Mouse (Mus musculus): ENCODE measurements around the gene Mapt.
"Not testable (repeated sequence)": the region's sequence is repeated elsewhere in the genome, so short reads cannot be mapped to it uniquely, and the experiment has no call there.

Mapt gene

DNA sequence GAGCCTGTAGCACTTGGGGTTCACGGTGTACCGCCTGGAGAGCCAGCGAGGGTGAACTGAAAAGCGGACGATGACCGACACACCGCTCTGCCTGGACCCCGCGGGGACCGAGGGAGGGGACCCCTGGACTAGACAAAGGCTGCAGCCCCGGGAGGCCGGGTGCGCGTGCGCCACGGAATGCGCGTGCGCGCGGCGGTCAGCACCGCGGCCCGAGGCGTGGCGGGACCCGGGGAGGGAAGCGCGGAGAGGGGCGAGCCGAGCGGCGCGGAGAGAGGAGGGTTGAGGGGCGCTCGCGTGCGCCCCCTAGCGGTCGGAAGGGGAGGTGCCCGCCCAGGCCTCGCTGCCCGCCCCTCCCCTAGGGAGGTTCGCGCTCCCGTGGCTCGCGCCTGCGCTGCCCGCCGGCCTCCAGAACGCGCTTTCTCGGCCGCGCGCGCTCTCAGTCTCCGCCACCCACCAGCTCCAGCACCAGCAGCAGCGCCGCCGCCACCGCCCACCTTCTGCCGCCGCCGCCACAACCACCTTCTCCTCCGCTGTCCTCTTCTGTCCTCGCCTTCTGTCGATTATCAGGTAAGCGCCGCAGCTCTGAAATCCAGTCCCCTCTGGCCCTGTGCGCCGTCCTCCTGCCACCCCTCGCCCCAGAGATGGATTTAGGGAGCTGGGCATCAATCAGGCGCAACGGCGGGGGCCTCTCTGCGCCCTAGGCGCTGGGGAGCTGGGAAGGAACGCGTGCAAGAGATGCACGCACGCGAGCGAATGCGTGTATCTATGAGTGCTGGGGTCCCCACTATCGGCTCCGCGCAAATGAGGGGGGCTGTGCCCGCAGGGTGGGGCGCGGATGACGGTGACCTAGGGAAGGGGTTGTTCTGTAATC lies at the start of gene Mapt:
TSS of gene Mapt (plus strand) at position 350 of the 871 bp plus-strand sequence.
- peak; percentile 79 to 81 for DNase-seq (ENCODE audit: low spot score in 2 of 2)

DNA sequence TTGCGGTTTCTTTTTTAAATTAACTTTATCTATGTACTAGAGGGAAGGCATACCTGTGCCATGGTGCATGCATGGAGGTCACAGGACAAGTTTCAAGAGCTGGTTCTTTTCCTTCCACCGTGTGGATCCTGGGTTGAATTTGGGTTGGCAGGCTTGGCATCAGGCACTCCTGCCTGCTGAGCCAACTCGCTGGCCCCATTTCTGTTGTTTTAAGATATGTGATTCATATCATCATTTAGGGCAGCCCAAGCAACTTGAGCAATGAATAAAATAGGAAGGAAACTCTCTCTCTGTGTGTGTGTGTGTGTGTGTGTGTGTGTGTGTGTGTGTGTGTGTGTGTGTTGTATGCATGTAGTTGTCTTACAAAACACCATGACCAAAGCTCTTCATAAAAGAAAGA lies 49.0 kb upstream of the Mapt start:
- no peak for DNase-seq (ENCODE audit: low spot score in 2 of 2)

DNA sequence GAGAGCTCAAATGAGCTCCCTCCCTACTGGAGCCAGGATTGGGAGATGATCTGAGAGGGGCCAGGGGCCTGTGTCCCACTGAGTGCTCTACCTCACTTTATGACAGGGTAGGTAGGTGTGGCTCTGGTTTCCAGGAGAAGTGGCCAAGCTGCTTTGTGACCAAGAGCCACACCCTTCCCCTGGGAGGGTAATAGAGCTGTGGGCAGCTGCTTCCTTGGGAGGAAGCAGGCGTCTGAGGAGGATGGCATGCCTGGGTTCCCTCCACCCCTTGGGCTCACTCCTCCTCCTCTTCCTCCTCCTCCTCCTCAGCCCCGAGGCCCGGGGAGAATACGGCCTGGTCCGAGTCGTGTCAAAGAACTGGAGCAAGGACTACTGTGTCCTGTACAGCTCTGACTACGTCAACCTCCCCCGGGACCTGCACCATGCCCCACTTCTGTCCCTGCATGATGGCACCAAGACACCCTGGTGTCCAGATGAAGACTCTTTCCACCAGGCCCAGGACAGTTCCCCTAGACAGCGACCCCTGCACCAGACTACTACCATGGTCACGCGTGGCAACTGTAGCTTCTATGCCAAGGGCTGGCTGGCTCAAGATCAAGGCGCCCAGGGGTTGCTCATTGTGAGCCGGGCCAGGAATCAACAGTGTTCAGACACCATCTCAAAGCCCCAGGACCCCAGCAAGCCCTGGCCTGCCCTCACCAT lies 44.9 kb upstream of the Mapt start, which contains the start of gene Sppl2c:
TSS of gene Sppl2c (plus strand) at position 193 of the 702 bp plus-strand sequence.
- DNase-seq (ENCODE audit: low spot score in 2 of 2), result no peak

DNA sequence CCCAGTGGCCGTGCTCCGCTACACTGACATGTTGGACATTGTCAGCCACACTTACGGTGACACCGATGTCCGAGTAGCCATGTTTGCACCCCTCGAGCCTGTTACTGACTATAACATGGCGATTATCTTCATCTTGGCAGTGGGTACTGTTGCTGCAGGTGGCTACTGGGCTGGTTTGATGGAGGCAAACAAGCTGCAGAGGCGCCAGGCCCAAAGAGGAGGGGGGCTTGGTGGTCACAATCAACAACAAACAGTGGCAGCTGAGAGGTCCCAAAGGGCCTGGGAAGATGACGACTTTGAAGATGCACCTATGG lies 44.4 kb upstream of the Mapt start:
- no peak for DNase-seq (ENCODE audit: low spot score in 2 of 2)

DNA sequence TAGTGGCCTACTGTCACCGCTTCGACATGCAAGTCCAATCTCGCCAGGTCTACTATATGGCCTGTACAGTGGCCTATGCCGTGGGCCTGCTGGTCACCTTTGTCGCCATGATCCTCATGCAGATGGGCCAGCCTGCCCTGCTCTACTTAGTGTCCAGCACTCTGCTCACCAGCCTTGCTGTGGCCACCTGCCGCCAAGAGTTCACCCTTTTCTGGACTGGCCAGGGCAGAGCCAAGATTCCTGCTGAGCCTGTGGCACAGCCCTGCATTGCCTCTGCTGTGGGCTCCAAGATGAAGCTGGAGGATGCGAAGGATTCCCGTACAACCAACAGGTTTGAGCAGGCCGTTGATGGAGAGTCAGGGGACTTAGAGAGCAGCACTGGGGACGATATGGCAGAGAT lies 43.4 kb upstream of the Mapt start:
- DNase-seq (ENCODE audit: low spot score in 2 of 2), result no peak

DNA sequence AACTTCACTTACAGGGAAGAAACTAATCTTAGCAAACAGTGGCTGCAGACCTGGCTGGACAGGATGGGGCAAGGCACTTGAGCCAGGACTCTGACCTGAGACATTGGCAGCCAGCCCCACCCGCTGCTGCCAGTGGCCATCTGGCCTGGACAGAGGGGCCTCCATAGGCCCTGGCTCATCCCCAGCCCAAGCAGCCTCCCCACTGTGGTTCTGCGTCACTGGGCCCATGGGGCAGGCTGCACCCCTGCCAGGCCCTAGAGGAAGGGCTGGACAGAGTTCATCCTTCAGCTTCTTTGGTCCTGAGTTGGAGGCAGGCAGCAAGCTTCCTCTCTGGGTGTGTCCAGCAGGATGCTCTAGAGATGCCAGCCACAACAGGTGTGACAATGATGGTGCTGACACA lies 41.2 kb upstream of the Mapt start:
- DNase-seq (ENCODE audit: low spot score in 2 of 2), result no peak

DNA sequence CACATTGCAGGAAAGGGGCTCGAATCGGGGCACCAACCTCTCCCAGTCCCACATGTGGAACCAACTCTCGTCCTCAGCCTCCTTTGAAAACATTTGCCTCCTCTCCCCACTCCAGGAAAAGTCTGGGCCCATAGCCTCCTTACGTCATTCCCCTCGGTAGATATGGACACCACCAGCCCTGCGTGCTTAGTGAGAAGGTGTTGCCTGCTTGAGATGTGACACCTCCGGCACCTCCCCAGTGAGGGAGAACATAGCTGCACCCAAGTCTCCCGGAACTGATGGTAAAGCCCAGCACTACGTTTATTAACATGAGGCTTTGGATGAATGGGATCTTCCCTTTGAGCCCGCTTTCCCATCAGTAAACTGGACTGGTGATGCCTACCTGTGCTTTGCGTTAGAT lies 35.8 kb upstream of the Mapt start:
- DNase-seq (ENCODE audit: low spot score in 2 of 2), result no peak

DNA sequence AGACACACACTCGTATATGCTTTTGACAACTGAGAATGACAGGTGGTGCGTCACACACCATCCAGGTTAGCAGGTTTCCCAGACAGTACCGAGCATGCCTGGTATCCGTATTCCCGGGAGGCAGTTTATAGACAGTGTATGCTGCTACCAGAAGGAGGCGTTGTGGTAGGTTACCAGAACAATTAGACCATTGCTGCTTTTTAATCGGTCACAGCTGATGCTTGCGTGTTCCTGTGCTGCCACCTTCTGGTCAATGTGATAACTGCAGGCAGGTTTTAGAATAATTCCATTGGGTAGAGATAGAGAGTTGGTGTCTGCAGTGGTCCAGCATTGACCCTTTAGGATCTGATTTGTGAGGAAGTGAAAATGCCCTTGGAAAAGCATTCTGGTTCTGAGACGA lies 35.4 kb upstream of the Mapt start:
- peak; percentile 64 to 66 for DNase-seq (ENCODE audit: low spot score in 2 of 2)

DNA sequence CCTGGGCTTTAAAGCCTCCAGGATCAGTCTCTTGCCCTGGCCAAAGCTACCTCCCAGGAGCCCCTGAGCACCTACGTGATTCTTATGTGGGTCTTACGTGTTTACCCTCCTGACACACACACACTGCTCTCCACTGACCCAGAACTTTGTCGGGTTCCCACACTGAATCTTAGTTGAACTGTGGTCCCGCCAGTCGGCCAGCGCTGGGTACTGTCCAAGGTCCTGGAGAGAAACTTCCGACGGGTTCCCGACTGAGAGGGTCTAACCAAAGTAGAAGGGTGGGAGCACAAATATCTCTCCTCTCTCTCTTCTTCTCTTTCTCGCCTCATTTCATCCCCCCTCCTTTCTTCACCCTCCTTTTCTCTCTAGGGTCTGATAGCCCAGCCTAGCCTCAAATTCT lies 33.3 kb upstream of the Mapt start:
- no peak for DNase-seq (ENCODE audit: low spot score in 2 of 2)

DNA sequence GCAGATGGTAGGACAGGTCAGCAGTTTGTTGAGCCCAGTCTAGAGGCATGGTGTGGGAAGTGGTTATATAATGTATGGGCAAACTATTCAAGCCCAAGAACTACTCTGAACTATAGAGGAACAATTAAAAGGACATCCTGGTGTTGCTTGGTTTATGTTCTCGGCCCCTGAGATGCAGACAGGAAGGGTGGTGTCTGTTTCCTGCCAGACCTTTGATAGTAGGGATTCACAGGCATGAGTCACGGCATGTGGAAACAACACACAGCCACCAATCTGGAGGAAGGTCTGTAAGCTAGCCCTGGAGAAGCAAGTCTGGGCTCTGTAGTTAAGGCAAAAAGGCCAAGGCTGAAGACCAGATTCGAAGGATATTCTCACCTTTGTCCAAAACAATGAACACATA lies 27.9 kb upstream of the Mapt start:
- no peak for DNase-seq (ENCODE audit: low spot score in 2 of 2)

DNA sequence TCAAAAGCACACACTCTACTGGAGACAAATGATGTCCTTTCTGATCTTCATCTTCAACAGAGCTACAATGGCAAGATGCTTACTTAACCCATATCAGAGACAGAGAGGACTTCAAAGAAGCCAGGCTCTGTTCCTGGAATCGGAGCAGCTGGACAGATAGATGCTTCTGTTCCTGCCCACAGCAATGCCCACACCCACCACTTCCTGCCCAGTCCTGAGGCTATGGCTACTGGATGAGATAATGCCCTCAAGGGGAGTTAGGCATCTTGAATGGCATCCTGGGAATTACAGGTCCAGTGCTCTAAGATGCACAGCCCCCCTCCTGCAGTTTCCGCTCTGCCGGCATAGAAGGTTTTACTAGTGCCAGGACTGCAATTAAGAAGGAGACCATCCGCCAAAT lies 24.6 kb upstream of the Mapt start:
- DNase-seq (ENCODE audit: low spot score in 2 of 2), result no peak

DNA sequence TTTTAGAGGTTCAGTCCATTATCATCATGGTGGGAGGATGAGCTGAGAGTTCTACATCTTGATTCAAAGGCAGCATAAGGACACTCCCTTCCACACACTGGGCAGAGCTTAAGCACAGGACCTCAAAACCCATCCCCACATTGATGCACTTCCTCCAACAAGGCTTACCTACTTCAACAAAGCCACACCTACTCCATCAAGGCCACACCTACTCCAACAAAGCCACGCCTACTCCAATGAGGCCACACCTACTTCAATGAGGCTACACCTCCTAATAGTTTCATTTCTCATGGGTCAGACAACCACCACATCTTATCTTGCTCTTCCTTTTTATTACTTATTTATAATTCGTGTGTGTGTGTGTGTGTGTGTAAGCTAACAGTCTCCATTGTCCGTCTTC lies 22.1 kb upstream of the Mapt start:
- no peak for DNase-seq (ENCODE audit: low spot score in 2 of 2)

DNA sequence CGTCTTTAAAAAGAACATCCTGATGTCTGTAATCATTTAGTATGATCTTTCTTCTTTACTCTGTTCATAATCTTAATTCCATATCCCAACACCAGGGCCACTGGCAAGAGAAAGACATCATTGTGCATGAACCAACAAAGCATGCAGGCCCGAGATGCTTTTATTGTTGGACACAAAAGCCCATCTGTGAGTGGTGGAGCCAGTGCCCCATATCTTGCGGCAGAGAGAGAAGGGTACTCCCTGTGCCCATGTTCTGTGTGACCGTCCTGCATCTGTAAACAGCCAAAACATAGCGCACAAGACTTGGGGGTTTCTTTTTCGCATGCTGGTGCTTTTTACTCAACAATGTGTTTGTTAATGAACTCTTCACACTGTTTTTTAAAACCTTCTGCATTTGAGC lies 19.9 kb upstream of the Mapt start:
- no peak for DNase-seq (ENCODE audit: low spot score in 2 of 2)

DNA sequence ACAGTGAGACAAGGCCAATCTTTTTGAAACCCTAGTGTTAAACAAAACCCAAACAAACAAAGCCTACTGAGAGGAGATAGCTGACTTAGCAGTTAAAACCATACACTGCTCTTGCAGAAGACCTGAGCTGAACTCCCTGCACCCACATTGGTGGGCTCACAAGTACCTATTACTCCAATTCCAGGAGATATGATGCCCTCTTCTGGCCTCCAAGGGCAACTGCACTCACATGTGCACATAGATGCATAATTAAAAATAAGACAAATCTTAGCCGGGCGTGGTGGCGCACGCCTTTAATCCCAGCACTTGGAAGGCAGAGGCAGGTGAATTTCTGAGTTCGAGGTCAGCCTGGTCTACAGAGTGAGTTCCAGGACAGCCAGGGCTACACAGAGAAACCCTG lies 17.1 kb upstream of the Mapt start:
- DNase-seq (ENCODE audit: low spot score in 2 of 2), result not testable (repeated sequence)

DNA sequence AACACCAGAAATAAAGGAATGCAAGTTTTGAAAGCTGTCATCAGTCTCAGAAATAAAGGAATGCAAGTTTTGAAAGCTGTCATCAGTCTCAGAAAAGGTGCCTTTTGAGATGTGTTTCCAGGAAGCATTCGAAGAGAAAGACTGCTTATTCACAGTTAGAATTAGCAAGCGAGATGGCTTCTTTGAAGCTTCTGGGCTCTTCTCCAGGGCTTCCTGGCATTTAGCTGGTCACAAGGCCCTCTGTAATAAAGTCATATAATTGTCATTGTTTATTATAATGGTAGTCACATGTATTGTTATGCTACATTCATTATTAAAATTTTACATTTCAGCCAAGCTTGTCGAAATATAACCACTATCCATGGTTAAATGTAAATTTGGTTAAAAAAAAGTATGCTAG lies 13.1 kb upstream of the Mapt start:
- no peak for DNase-seq (ENCODE audit: low spot score in 2 of 2)

DNA sequence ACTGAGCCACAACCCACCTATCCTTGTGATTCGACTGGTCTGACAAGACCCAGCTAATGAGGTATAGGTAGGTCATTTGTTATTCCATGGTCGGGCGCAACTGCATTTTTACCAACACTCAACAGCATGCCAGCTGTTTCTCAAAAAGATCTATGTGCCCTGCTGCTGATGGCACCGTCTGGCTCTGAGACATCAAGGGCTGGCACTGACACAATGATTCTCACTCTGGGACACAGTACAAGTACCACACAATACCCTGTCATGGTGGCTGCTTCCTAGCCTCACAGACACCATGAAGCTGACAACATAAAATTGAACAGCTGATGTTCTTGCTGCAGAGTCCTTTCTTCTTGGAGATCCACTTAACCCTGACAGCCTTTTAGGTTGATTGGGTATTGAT lies 10.9 kb upstream of the Mapt start:
- DNase-seq (ENCODE audit: low spot score in 2 of 2), result no peak

DNA sequence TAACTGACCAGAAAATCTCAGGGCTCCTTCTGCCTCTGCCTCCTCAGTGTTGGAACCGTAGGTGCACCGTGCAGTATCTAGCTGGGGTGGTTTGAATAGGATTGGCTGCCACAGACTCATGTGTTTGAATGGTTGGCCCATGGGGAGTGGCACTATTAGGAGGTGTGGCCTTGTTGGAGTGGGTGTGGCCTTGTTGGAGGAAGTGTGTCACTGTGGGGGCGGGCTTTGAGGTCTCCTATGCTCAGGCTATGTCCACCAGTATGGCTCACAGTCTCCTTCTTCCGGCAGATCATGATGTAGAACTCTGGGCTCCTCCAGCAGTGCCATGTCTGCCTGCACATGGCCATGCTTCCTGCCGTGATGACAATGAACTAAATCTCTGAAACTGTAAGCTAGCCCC lies 9.4 kb upstream of the Mapt start:
- DNase-seq (ENCODE audit: low spot score in 2 of 2), result no peak

DNA sequence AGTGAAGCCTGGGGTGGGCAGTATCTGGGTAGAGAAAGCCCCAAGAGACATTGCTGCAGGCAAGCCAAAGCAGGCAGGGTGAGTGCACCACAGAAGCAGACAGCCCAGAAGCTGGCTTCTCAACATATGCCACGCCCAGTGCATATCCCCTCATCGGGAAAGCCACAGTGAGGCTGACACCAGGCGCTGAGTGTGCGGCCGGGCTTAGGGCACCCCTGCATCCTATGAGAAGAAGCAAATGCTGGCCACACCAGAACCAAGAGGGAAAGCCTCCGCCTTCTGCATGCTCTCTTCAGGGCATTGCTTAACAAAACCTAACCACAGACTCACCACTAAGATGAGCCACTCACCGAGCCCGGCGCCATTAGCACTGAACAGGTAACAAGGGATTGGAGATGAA lies 7.9 kb upstream of the Mapt start:
- no peak for DNase-seq (ENCODE audit: low spot score in 2 of 2)

DNA sequence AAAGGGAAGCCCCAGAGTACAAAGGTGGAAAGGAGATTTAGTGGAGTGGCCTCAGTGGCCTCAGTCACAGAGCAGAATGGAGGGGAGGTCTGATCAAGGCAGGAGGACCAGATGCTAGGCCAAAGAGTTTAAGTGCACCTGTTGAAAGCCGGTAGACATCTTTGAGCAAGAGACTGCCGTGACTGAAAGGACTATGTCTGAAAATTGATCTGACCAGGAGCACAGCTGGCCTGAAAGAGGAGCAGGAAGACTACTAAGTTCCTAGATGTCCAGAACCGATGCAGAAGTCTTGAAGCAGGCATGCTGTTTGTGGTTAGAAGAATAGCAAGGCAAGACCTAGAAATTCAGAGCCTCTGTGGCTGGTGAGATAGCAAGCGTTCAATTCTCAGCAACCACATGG lies 1.8 kb upstream of the Mapt start:
- no peak for DNase-seq (ENCODE audit: low spot score in 2 of 2)

DNA sequence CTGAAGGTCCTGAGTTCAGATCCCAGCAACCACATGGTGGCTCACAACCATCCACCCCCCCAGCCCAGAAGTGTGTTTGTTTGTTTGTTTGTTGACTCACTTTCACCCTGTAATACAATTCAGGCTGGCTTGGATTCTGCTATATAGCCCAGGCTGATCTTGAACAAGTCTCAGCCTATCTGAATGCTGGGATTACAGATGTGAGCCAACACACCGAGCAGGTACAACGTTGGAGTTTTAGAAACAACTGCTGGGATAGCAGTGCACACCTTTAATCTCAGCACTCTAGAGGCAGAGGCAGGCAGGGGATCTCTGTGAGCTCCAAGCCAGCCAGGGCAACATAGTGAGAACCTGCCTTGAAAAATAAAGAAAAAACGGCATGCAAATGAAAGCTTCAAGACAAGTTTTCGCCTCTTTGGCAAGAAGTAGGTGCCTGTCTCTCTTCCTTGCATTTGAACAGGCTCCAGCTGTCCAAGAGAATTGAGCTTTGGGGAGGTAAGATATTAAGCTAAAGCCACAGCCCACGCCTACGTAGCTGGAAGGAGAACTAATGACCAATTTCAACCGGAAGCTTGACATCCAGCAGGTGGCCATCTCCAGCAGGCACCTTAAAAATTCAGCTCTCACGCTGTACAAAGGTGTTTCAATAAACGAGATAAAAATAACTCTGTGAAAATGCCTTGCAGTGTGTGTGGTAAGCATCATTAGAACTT lies 968 bp upstream of the Mapt start:
- no peak for DNase-seq (ENCODE audit: low spot score in 2 of 2)

DNA sequence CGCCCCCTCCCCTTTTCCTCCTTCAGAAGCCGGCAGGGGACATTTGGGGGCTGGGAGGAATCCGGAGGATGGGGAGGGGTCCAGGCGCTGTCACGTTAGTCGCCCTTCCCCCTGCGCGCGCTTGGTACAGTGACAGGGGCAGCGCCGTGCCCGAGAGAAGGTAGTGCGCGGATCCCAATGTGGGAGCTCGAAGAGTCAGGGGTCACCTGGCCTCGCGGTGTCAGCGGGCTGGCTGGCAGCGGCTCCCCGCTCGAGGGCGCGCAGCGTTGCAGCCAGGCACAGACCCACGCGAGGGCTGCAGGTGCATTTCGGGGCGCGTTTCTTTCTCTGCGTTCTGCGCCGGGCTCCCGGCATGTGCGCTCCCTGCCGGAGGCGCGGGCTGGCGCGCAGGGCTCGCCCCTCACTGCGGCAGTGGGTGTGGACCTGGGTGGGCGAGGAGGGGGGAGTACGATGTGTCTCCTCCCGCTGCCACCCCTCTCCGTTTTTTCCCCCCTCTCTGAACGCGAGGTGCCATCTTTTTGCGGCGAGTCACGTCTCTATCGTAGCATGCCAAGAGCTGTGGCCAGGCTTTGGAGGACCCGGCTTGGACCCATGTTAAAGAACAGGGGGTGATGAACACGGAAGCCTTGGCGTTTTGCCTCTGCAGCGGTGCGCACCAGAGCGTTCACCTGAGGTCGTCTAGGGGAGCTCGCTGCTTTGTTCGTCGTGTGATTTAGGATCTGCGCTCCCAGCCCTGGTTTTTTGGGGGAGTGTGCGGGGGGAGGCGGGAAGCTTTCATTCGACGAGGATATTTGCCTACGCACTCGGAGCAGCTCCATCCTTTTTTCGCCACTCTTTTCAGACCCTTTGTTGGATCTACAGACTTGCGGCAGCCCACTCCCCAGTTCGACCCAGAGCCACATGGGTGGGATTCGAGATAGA lies 1.2 kb downstream of the Mapt start:
- DNase-seq (ENCODE audit: low spot score in 2 of 2), result no peak

DNA sequence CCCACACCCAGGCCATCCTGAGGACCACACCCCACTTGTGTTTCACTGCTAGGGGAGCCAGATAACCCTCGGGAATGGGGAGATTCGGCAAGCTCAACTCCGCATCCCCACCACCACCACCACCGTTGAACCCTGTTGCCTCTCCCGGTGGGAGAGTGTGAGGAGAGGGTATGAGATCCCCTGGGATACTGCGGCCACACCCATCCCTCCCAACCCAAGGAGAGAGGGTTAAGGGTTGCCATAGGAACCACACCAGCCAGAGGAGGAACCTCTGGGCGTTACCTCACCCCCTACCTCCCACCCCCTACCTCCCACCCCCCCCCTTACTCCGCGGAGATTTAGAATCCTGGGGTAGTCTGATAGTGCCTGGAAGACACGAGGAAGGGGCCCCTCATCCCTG lies 1.9 kb downstream of the Mapt start:
- no peak for DNase-seq (ENCODE audit: low spot score in 2 of 2)

Data from urinary bladder, postnatal 36 days (tissue).